Mouse (Mus musculus) neural tube, postnatal 0 days (tissue): ENCODE results near the gene Nrbf2. TPM values are rescaled to one million over a fixed set of nuclear protein-coding genes. Genes with fewer than 3 reads are reported as not detected.

Experiments used
- polyA plus RNA-seq: library from polyadenylated mRNA; unstranded; fragments of >200 nt; fragmentation: Nextera tagmentation; extraction: Ambion mirVana; gene quantifications from 2 replicates; pipeline ENCODE4 v1.2.1, GENCODE M21; 2015

Gene Nrbf2
- 34.2 and 36.5 TPM in 2 replicates for polyA plus RNA-seq

DNA sequence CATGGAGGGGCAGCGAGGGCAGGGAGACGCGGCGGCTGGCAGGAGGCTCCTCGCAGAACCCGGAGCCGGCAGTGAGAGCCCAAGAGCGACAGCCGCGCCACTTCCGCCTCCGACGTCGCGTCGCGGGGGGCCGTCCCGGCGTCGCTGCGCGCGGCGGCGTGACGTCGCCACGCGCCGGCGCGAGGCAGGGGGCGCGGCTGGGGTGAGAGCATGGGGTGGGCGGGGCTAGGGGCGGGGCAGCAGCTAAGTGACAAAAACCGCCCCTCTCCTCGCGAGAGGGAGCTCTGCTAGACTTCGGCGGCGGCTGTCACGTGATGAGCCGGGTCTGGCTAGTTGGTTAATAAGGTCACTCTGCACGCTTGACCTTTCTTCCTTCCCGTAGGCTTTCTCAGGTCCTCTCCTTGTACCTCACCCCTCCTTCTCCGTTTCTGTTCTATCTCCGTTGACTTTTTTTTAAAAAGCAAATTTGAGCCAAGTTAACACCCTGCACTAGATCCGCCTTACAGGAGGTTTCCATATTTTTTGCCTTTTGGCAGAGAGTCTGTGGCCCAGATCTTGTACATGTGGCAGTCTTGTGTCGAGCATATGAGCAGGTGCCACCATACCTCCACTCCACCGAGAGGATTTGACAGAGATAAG lies at the start of gene Nrbf2:
Nrbf2 (minus strand) TSS at position 130 of the 639 bp plus-strand sequence.

Other genes with a start within 250 kb of the Nrbf2 start
- 47.4 and 48.0 TPM in 2 replicates for gene Jmjd1c, start 189.2 kb downstream of the Nrbf2 start, polyA plus RNA-seq
- gene Reep3, start 188.4 kb downstream of the Nrbf2 start, polyA plus RNA-seq: 36.5 and 37.8 TPM in 2 replicates